Mouse (Mus musculus) ES-E14 (cell line): ENCODE results near the gene Hbq1a. TPM values are rescaled to one million over a fixed set of nuclear protein-coding genes. Genes with fewer than 3 reads are reported as not detected.

Experiments used
- DNase-seq: peaks from one replicate; pipeline ENCODE4 v3.0.0-alpha.2; 2013; ENCODE audit warnings: low read depth, low spot score
- H3K27ac ChIP-seq: 2 replicates; pipeline ENCODE4 v1.5.1; 2012; ENCODE audit warnings: low read depth, mild to moderate bottlenecking, low read length, moderate library complexity, mixed read lengths; ENCODE audit not compliant: poor library complexity, insufficient read depth, severe bottlenecking
- H3K36me3 ChIP-seq: 2 replicates; pipeline ENCODE4 v1.6.1; 2012; ENCODE audit warnings: mild to moderate bottlenecking, low read length, moderate library complexity, mixed read lengths; ENCODE audit not compliant: control insufficient read depth, poor library complexity, insufficient read depth, severe bottlenecking
- H3K4me1 ChIP-seq, 2 experiments: fragments of 150-350 bp in 1 of 2; sonication (generic) in 1 of 2; 2 replicates each; pipeline ENCODE4 v1.6.1; 2012; ENCODE audit warnings: low read length in 2 of 2, mild to moderate bottlenecking in 1 of 2, mixed read lengths in 1 of 2; ENCODE audit not compliant: control insufficient read depth in 2 of 2, insufficient read depth in 2 of 2, poor library complexity in 1 of 2
- H3K4me3 ChIP-seq, 2 experiments: fragments of 150-350 bp in 1 of 2; sonication (generic) in 1 of 2; 2 replicates each; pipeline ENCODE4 v1.5.1; 2012; ENCODE audit warnings: low read length in 2 of 2, low read depth in 1 of 2, mild to moderate bottlenecking in 1 of 2, mixed read lengths in 1 of 2; ENCODE audit not compliant: insufficient read depth in 1 of 2, poor library complexity in 1 of 2, severe bottlenecking in 1 of 2
- H3K9ac ChIP-seq: 2 replicates; pipeline ENCODE4 v1.6.1; 2012; ENCODE audit warnings: low read depth, mild to moderate bottlenecking, low read length, mixed read lengths; ENCODE audit not compliant: poor library complexity, insufficient read depth, severe bottlenecking
- H3K9me3 ChIP-seq: fragments of 150-350 bp; sonication (generic); 2 replicates; pipeline ENCODE4 v1.6.1; 2012; ENCODE audit warnings: low read depth, mild to moderate bottlenecking, low read length; ENCODE audit not compliant: control insufficient read depth, insufficient read depth
- CHD2 ChIP-seq: IDR thresholded peaks from 2 replicates; pipeline ENCODE4 v1.6.1; 2014; ENCODE audit warnings: mild to moderate bottlenecking, low read depth, low read length, inconsistent platforms
- HCFC1 ChIP-seq: IDR thresholded peaks from 2 replicates; pipeline ENCODE4 v1.6.1; 2012; ENCODE audit warnings: low read length, inconsistent platforms, borderline replicate concordance; ENCODE audit not compliant: insufficient read depth
- MAFK ChIP-seq: IDR thresholded peaks from 2 replicates; pipeline ENCODE4 v1.6.1; 2014; ENCODE audit warnings: mild to moderate bottlenecking, low read depth, low read length, inconsistent platforms; ENCODE audit not compliant: insufficient read depth
- ZC3H11A ChIP-seq: IDR thresholded peaks from 2 replicates; pipeline ENCODE4 v1.6.1; 2012; ENCODE audit warnings: low read depth, mild to moderate bottlenecking, inconsistent platforms, low read length, borderline replicate concordance
- ZNF384 ChIP-seq: IDR thresholded peaks from 2 replicates; pipeline ENCODE4 v1.6.1; 2012; ENCODE audit warnings: low read depth, low read length, inconsistent platforms
- in situ Hi-C, 2 experiments: fragments of 600-800 bp; cut with MboI; formaldehyde crosslinking; loops; one replicate each; pipeline ENCODE4 v1.15.1; 2025; ENCODE audit warnings: low sequenced_read_pairs in 2 of 2, inconsistent platforms in 1 of 2; ENCODE audit not compliant: unreplicated experiment in 2 of 2
- total RNA-seq: library from RNA; depleted of rRNA; stranded (reverse); fragments of 300-350 nt; gene quantifications from 2 replicates; pipeline ENCODE4 v1.2.3, GENCODE M21; 2012

Gene Hbq1a
- total RNA-seq, 1 experiment, result not detected

GRCm38 (mm10) chr11:32345504-32346297, 45.8 kb downstream of the Hbq1a start:
- in situ Hi-C loops, result no loop called here
- Histone ChIP-seq H3K4me3 (no peak overlapping the region), H3K27ac (no peak overlapping the region), H3K9ac (no peak overlapping the region), H3K36me3 (no peaks in the 10 kb centered on the region), H3K4me1 (peaks cover 0 to 12% of the 10 kb centered on the region in 2 experiments; a peak in 2 of 4 replicates), H3K9me3 (no peaks in the 10 kb centered on the region)
- DNase-seq, result no peak
- no peak for TF ChIP-seq CHD2
- TF ChIP-seq MAFK, result no peak
- no peak for TF ChIP-seq ZNF384

- Histone ChIP-seq H3K4me1 (peaks cover 0 to 12% of the 10 kb centered on the region in 2 experiments; a peak in 2 of 4 replicates), H3K36me3 (no peaks in the 10 kb centered on the region), H3K27ac (no peak overlapping the region), H3K9ac (peak overlapping the region; percentile 87), H3K9me3 (no peaks in the 10 kb centered on the region), H3K4me3 (peak overlapping the region; percentile 80 to 99)
- in situ Hi-C loops, result no loop called here
- no peak for TF ChIP-seq HCFC1
- no peak for TF ChIP-seq ZNF384
- no peak for TF ChIP-seq CHD2
- TF ChIP-seq ZC3H11A, result no peak
- TF ChIP-seq MAFK, result no peak
- no peak for DNase-seq
These were observed 47.4 kb downstream of the Hbq1a start for GRCm38 (mm10) chr11:32347264-32347606.

GRCm38 (mm10) chr11:32347607-32348432, 48.0 kb downstream of the Hbq1a start, which contains the start of gene Sh3pxd2b:
Gene Sh3pxd2b, plus strand, starts transcription at chr11:32347820.
- Histone ChIP-seq H3K4me1 (peaks cover 0 to 12% of the 10 kb centered on the region in 2 experiments; a peak in 2 of 4 replicates), H3K9ac (peak within 1 kb of the TSS; percentile 87), H3K9me3 (no peaks in the 10 kb centered on the region), H3K27ac (no peak within 1 kb of the TSS), H3K4me3 (peak within 1 kb of the TSS; percentile 80 to 99), H3K36me3 (no peaks in the 10 kb centered on the region)
- DNase-seq, result no peak
- TF ChIP-seq HCFC1, result no peak
- TF ChIP-seq ZC3H11A, result no peak
- no peak for TF ChIP-seq CHD2
- TF ChIP-seq MAFK, result no peak
- no peak for TF ChIP-seq ZNF384
- in situ Hi-C loops, result no loop called here

GRCm38 (mm10) chr11:32348433-32349283, 48.8 kb downstream of the Hbq1a start:
- Histone ChIP-seq H3K4me3 (peak overlapping the region; percentile 80 to 99), H3K9ac (peak overlapping the region; percentile 87; the same call in 1 of the 2 replicates), H3K36me3 (no peaks in the 10 kb centered on the region), H3K4me1 (peaks cover 0 to 12% of the 10 kb centered on the region in 2 experiments; a peak in 2 of 4 replicates), H3K9me3 (no peaks in the 10 kb centered on the region), H3K27ac (no peak overlapping the region)
- in situ Hi-C loops, result no loop called here
- no peak for DNase-seq
- TF ChIP-seq CHD2, result no peak
- TF ChIP-seq ZC3H11A, result no peak
- no peak for TF ChIP-seq HCFC1
- no peak for TF ChIP-seq MAFK
- TF ChIP-seq ZNF384, result no peak
